Mouse (Mus musculus): ENCODE measurements at regions not wholly inside any gene's neighbourhood (a gene's known extent, or its start where the extent isn't known, plus 50 kb on each side); places are given as distances from the start of the nearest gene placed in this dataset.
A peak's percentile ranks its signal among the peaks of the same experiment; 100 is the strongest.

DNA sequence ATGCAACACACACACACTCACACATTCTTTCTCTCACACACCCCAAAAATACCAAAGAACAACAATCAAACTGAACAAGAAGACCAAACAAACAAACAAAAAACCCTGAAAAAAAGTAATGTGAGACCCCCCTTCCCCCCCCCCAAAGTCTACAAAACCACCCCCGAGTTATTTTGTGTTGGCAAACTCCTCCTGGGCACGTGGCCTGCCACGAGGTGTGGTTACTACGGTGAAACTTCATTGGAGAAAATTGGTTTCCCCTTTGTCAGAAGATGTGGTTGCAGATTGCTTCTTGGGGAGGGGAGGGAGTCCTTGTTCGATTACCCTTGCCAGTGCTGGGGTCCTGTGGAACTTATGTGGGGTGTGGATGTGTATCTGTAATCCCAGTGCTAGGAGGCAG lies 82.3 kb upstream of the S1pr3 start:
- Histone ChIP-seq H3K36me3 (ENCODE audit: control insufficient read depth, insufficient read depth, low read length) (no peaks in the 10 kb centered on the region), H3K4me2 (ENCODE audit: low read depth, low read length) (no peak overlapping the region), H3K27ac (ENCODE audit: low read length) (no peak overlapping the region), H3K4me1 (ENCODE audit: control insufficient read depth, insufficient read depth, low read length) (peaks cover 14% of the 10 kb centered on the region), H3K4me3 (replicated peaks; ENCODE audit: low read length) (no peak overlapping the region), H3K9ac (ENCODE audit: low read length) (no peak overlapping the region), H3K9me3 (replicated peaks; ENCODE audit: control insufficient read depth, low read length) (no peaks in the 10 kb centered on the region), H3K27me3 (ENCODE audit: control insufficient read depth, insufficient read depth, low read length) (no peaks in the 10 kb centered on the region)
- 59% methylated on average over 5 of the region's 5 CpGs for WGBS
- no peak for ATAC-seq (ENCODE audit: insufficient read depth, low FRiP score)

DNA sequence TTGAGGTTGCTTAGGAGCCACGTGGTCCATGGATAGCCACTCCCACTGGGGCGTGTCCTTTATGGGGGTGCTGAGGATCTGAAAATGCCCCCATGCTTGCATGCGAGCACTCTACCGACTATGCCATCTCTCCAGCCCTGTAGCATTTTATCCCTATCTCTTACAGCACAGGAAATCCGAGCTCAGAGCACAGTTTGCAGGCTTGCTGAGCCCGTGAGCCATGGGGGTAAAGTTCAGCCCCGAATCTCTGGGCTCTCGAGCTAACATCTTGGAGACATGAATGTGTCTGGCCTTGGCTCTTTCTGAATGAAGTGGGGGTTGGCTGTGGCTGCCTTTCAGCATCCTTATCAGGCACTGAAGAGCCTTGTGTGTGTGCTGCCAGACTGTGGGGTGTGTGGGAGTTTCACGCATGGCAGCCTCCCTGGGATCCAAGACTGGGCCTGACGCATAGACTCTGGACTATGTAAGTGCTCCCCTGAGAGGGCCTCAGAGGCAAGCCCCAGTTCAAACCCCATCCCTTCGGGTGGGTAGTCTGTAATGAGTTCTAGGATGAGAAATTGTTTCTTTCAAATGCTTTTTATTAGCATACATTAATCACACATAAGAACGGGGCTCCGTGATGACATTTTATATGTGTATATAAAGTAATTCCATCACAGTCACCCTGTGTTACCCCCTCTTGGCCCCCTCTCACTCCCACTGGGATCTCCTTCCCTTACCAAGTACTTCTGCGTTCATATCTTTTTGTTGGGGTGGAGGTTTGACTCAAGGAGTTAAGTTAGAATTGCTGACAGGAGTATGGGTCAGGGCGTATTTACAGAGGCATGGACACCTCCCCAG lies 80.1 kb upstream of the S1pr3 start:
- Histone ChIP-seq H3K9me3 (replicated peaks; ENCODE audit: control insufficient read depth, low read length) (no peaks in the 10 kb centered on the region), H3K36me3 (ENCODE audit: control insufficient read depth, insufficient read depth, low read length) (no peaks in the 10 kb centered on the region), H3K27ac (ENCODE audit: low read length) (0 out of 2 replicates have a peak overlapping the region, but pooled peaks have one; percentile 22), H3K4me3 (replicated peaks; ENCODE audit: low read length) (no peak overlapping the region), H3K27me3 (ENCODE audit: control insufficient read depth, insufficient read depth, low read length) (no peaks in the 10 kb centered on the region), H3K9ac (ENCODE audit: low read length) (no peak overlapping the region), H3K4me1 (ENCODE audit: control insufficient read depth, insufficient read depth, low read length) (peaks cover 14% of the 10 kb centered on the region), H3K4me2 (ENCODE audit: low read depth, low read length) (no peak overlapping the region)
- peak; percentile 77; the same call in 1 of the 2 replicates for ATAC-seq (ENCODE audit: insufficient read depth, low FRiP score)
- WGBS, result 35% methylated on average over 15 of the region's 15 CpGs

DNA sequence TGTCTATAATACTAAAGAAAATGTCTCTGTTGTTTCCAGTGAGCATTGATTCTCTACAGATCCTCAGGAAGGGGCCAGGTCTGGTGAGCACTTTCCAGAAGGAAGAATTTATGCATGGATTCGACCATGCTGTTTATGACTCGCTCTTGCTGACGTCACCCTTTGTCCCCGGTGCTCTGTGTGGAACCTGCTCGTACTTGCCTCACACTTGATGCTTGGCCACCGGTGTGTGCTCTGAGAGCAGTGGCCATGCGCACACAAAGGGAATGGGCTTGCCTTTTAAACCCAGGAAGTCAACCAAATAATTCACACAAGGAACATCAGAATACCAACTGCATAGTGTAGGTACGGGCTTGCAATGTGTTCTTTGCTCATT lies 79.5 kb upstream of the S1pr3 start:
- H3K4me2 ChIP-seq (ENCODE audit: low read depth, low read length), result no peak overlapping the region
- no peak for ATAC-seq (ENCODE audit: insufficient read depth, low FRiP score)
- H3K27ac ChIP-seq (ENCODE audit: low read length), result 0 out of 2 replicates have a peak overlapping the region, but pooled peaks have one; percentile 22

DNA sequence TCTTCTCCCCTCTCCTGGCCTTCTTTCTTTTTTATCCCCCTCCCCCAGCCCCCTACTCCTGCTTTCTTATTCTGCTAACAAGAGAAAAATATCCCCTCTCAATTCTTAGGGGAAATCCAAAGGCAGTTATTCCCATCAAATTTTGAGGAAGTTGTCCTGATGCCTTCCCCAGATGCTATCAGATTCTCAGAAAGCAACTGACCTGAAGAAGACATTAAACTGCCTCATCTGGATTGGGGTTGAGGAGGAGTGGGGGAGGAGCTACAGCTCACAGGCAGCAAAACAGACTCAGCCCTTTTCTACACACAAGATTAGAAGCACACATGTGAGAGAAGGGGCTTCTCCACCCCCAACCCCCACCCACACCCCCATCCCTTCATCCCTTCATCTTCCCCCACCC lies 78.7 kb upstream of the S1pr3 start:
- Histone ChIP-seq H3K36me3 (ENCODE audit: control insufficient read depth, insufficient read depth, low read length) (no peaks in the 10 kb centered on the region), H3K27me3 (ENCODE audit: control insufficient read depth, insufficient read depth, low read length) (no peaks in the 10 kb centered on the region), H3K9me3 (replicated peaks; ENCODE audit: control insufficient read depth, low read length) (no peaks in the 10 kb centered on the region), H3K4me2 (ENCODE audit: low read depth, low read length) (no peak overlapping the region), H3K4me1 (ENCODE audit: control insufficient read depth, insufficient read depth, low read length) (peaks cover 14% of the 10 kb centered on the region), H3K4me3 (replicated peaks; ENCODE audit: low read length) (no peak overlapping the region), H3K9ac (ENCODE audit: low read length) (no peak overlapping the region), H3K27ac (ENCODE audit: low read length) (no peak overlapping the region)
- ATAC-seq (ENCODE audit: insufficient read depth, low FRiP score), result no peak

More for the DNA sequence above, 79.5 kb upstream of the S1pr3 start:
- Histone ChIP-seq H3K27me3 (ENCODE audit: control insufficient read depth, insufficient read depth, low read length) (no peaks in the 10 kb centered on the region), H3K9ac (ENCODE audit: low read length) (no peak overlapping the region), H3K4me3 (replicated peaks; ENCODE audit: low read length) (no peak overlapping the region), H3K9me3 (replicated peaks; ENCODE audit: control insufficient read depth, low read length) (no peaks in the 10 kb centered on the region), H3K4me1 (ENCODE audit: control insufficient read depth, insufficient read depth, low read length) (peaks cover 14% of the 10 kb centered on the region), H3K36me3 (ENCODE audit: control insufficient read depth, insufficient read depth, low read length) (no peaks in the 10 kb centered on the region)
- WGBS, result 54% methylated on average over 8 of the region's 8 CpGs

DNA sequence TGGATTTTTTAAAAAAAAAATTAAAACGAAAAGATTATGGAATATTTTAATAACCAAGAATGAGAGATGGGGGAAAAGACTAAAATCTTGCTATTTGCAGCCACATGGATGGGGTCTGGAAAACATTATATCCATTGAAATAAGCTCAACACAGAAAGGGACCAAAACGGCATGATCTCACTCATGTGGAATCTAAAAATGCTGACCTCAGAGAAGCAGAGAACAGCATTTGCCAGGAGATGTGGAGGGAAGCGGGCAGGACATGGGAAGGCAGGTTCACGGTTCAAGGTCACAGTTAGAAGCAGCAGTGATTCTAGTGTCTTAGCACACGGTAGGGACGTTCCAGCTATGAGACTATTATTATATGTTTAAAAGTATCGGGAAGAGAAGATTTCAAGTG lies 76.2 kb upstream of the S1pr3 start:
- Histone ChIP-seq H3K4me2 (ENCODE audit: low read depth, low read length) (no peak overlapping the region), H3K27me3 (ENCODE audit: control insufficient read depth, insufficient read depth, low read length) (no peaks in the 10 kb centered on the region), H3K4me3 (replicated peaks; ENCODE audit: low read length) (no peak overlapping the region), H3K9ac (ENCODE audit: low read length) (no peak overlapping the region), H3K36me3 (ENCODE audit: control insufficient read depth, insufficient read depth, low read length) (no peaks in the 10 kb centered on the region), H3K4me1 (ENCODE audit: control insufficient read depth, insufficient read depth, low read length) (peaks cover 14% of the 10 kb centered on the region), H3K27ac (ENCODE audit: low read length) (no peak overlapping the region), H3K9me3 (replicated peaks; ENCODE audit: control insufficient read depth, low read length) (no peaks in the 10 kb centered on the region)
- 55% methylated on average over 7 of the region's 7 CpGs for WGBS
- no peak for ATAC-seq (ENCODE audit: insufficient read depth, low FRiP score)

DNA sequence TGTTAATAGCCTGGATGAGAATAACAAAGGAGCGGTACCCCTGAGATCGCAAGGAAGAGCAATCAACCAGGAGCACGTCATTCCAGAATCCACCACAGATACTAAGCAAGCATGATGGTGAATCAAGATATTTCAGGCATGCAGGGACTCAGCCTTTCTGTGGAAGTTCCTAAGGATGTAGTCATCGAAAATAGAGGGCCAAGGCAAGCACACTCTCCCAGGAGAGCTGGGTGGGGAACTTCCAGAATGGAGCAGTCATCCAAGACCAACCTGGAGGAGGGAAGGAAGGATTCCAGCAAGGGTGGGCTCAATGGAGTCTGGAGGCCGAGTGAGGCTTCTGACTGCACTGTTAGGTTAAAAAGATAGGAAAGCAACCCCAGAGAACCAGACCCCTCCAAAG lies 75.0 kb upstream of the S1pr3 start:
- 79% methylated on average over 5 of the region's 5 CpGs for WGBS
- ATAC-seq (ENCODE audit: insufficient read depth, low FRiP score), result no peak
- no peak overlapping the region for H3K4me2 ChIP-seq (ENCODE audit: low read depth, low read length)

DNA sequence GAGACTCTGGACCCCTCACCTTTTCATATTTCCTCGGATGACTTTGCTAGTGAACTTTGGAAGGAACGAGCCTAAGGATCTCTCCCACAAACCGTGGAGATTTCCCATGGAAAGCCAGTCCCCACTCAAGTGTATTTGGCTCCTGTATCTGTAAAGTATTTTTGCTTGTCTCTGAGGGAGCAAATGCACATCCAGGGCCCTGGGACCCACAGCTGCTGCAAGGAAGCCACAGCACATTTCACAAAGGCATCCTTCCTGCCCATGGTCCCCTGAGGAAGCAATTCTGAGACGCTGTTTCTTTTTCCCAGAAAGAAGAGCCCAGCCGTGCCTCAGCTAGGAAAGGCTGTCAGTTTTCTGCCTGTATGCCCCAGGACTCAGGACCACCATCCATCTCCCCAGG lies 71.7 kb upstream of the S1pr3 start:
- no peak for ATAC-seq (ENCODE audit: insufficient read depth, low FRiP score)
- Histone ChIP-seq H3K4me1 (ENCODE audit: control insufficient read depth, insufficient read depth, low read length) (no peaks in the 10 kb centered on the region), H3K4me3 (replicated peaks; ENCODE audit: low read length) (no peak overlapping the region), H3K9ac (ENCODE audit: low read length) (no peak overlapping the region), H3K36me3 (ENCODE audit: control insufficient read depth, insufficient read depth, low read length) (no peaks in the 10 kb centered on the region), H3K27ac (ENCODE audit: low read length) (no peak overlapping the region), H3K4me2 (ENCODE audit: low read depth, low read length) (no peak overlapping the region), H3K27me3 (ENCODE audit: control insufficient read depth, insufficient read depth, low read length) (no peaks in the 10 kb centered on the region), H3K9me3 (replicated peaks; ENCODE audit: control insufficient read depth, low read length) (0 out of 2 replicates have a peak, but pooled peaks cover 3% of the 10 kb centered on the region)
- WGBS, result 67% methylated on average over 5 of the region's 5 CpGs

More for the DNA sequence above, 75.0 kb upstream of the S1pr3 start:
- Histone ChIP-seq H3K9me3 (replicated peaks; ENCODE audit: control insufficient read depth, low read length) (no peaks in the 10 kb centered on the region), H3K36me3 (ENCODE audit: control insufficient read depth, insufficient read depth, low read length) (no peaks in the 10 kb centered on the region), H3K9ac (ENCODE audit: low read length) (no peak overlapping the region), H3K27ac (ENCODE audit: low read length) (no peak overlapping the region), H3K4me1 (ENCODE audit: control insufficient read depth, insufficient read depth, low read length) (peaks cover 6% of the 10 kb centered on the region), H3K4me3 (replicated peaks; ENCODE audit: low read length) (no peak overlapping the region), H3K27me3 (ENCODE audit: control insufficient read depth, insufficient read depth, low read length) (no peaks in the 10 kb centered on the region)

DNA sequence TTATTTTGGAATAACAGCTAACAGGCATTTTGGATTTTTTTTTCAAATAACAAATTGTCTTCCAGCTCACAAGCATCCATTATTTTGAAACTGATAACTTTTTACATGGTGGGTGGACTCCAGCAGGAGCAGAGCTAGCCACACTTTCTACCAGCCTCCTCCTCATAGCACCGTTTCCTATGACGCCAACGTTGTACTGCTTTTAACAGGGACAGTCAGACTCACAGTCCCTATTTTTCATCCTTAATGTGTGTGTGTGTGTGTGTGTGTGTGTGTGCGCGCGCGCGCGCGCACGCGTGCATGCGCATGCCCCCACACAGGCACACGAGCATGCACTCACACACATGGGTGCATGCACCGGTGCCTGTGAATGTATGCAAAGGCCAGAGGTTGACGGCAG lies 70.5 kb upstream of the S1pr3 start:
- no peaks in the 10 kb centered on the region for H3K4me1 ChIP-seq (ENCODE audit: control insufficient read depth, insufficient read depth, low read length)
- 96% methylated on average over 16 of the region's 16 CpGs for WGBS

DNA sequence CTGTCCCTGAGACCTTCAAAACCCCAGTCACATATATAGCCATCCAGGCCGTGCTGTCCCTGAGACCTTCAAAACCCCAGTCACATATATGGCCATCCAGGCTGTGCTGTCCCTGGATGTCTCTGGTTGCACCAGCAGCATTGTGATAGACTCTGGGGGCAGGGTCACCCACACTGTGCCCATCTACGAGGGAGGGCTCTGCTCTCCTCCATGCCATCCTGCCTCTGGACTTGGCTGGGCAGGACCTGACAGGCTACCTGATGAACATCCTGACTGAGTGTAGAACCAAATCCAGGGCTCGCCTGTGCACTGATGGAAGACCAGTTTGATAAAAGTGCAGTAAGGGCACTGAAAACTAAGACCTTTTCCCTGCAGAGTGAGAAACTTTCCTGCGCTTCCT lies 63.1 kb upstream of the S1pr3 start:
- no peak overlapping the region for H3K4me3 ChIP-seq (replicated peaks; ENCODE audit: low read length)
- no peak overlapping the region for H3K9ac ChIP-seq (ENCODE audit: low read length)
- 84% methylated on average over 4 of the region's 4 CpGs for WGBS
- H3K36me3 ChIP-seq (ENCODE audit: control insufficient read depth, insufficient read depth, low read length), result no peaks in the 10 kb centered on the region
- no peak overlapping the region for H3K27ac ChIP-seq (ENCODE audit: low read length)
- H3K27me3 ChIP-seq (ENCODE audit: control insufficient read depth, insufficient read depth, low read length), result no peaks in the 10 kb centered on the region
- no peak overlapping the region for H3K4me2 ChIP-seq (ENCODE audit: low read depth, low read length)
- H3K4me1 ChIP-seq (ENCODE audit: control insufficient read depth, insufficient read depth, low read length), result no peaks in the 10 kb centered on the region
- no peak for ATAC-seq (ENCODE audit: insufficient read depth, low FRiP score)
- H3K9me3 ChIP-seq (replicated peaks; ENCODE audit: control insufficient read depth, low read length), result 0 out of 2 replicates have a peak, but pooled peaks cover 3% of the 10 kb centered on the region

More for the DNA sequence above, 70.5 kb upstream of the S1pr3 start:
- Histone ChIP-seq H3K4me2 (ENCODE audit: low read depth, low read length) (no peak overlapping the region), H3K4me3 (replicated peaks; ENCODE audit: low read length) (no peak overlapping the region), H3K9ac (ENCODE audit: low read length) (no peak overlapping the region), H3K9me3 (replicated peaks; ENCODE audit: control insufficient read depth, low read length) (0 out of 2 replicates have a peak, but pooled peaks cover 3% of the 10 kb centered on the region), H3K27ac (ENCODE audit: low read length) (no peak overlapping the region), H3K36me3 (ENCODE audit: control insufficient read depth, insufficient read depth, low read length) (no peaks in the 10 kb centered on the region), H3K27me3 (ENCODE audit: control insufficient read depth, insufficient read depth, low read length) (no peaks in the 10 kb centered on the region)
- no peak for ATAC-seq (ENCODE audit: insufficient read depth, low FRiP score)
